Mouse (Mus musculus): Measurements from ENCODE around the gene Arsg.

Arsg gene

DNA sequence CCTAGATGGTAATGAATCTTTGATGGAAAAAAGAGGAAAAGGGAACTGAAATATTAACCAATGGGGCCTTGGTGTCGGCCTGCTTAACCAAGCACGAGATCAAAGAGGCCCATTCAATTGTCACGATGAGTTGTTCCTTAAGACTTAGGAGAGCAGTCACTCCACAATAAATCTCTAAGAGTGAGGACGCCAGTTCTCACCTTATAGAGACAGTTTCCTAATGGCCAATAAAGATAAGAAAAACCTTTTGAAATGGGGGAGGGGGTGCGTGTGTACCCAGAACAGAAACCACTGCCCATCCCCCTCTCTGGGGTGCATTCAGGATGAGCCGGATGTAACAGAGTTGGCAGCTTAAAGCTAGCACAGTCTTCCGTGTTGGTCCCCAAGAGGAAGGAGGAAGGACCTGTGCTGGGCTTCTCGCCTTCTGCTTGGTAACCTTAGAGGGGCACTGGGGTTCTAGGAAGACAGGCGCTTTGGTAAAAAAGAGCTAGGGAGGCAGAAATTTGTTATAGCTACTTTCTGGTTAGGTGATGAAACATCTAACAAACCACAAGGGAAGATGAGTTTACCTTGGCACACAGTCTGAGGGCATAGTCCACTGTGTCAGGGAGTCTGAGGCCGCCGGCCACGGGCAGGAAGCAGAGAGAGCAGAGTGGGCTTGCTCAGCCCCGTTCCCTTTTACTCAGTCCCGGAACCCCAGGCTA, 22.7 kb downstream of the Arsg start:
- no peak for DNase-seq (ENCODE audit: low spot score)

DNA sequence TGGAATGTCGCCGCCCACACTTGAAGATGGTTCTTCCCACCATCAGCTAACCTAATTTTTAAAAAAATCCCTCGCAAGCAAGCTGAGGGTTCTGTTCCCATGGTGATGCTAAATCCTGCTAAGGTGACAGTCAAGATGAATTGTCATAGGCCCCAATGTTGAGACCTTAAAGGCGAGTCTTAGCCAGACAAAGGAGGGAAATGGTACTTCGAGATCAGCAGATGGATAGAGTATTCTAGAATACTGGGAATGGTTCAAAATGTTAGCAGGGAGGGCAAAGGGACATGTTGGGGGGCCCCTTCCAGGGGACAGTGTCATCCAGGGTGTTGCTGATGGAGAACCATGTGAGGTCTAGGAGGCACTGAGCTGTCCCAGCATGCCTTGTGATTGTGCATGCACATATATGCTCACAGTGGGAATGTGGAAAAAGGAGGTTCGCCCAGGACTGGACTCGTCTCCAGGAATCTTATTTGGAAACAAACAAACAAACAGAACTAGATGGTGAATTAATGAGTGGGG, 23.4 kb downstream of the Arsg start:
- DNase-seq (ENCODE audit: low spot score) = no peak

DNA sequence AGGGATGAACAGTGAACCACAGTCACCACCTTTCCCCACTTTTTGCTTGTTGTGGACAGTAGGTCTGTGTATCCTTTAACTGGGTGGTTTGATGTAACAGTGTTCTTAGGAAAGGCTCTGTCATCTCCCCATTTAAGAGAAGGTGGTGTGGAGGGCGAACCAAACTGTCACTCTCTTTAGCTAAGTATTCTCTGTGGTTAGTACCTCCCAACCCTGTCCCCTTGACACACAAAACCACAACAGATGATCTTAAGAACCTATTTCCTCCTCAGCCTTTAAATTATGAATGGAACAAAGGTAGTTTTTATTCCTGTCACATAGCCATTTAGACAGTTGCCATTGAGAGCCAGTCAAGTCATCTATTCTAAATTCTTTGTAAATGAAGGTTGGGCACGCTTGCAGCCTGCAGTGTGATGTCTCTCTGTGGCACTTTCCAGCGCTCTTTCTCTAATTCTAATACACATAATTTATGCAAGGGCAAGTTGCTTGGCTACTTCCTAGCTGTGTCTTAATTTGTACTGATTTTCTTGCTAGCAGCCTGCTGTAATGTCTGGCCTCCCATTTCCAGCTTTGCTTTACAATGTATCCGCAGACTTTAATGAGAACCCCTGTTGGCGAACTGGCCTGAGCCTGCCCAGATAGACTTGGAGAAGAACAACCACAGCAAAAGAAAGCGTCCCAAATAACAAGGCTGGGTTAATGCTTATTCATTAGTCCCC, 24.0 kb downstream of the Arsg start:
- DNase-seq (ENCODE audit: low spot score) = no peak

DNA sequence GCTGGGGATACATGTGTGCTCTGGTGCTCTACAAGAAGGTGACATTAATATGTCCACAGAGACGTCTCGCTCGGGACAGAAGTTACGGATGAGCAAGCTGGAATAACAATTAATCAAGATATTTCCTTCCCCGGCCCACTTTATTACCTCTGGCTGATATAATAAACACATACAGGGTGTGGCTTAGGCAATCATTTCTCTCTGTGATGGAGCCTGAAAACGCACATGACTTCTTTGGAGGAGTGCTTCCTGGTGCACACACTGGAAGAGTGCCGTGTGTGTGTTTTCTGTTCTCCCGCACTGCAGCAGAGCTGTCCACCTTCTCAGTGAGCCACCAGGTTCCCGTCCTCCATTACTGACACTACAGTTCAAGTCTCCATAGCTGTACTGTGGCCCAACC, 24.8 kb downstream of the Arsg start:
- no peak for DNase-seq (ENCODE audit: low spot score)

DNA sequence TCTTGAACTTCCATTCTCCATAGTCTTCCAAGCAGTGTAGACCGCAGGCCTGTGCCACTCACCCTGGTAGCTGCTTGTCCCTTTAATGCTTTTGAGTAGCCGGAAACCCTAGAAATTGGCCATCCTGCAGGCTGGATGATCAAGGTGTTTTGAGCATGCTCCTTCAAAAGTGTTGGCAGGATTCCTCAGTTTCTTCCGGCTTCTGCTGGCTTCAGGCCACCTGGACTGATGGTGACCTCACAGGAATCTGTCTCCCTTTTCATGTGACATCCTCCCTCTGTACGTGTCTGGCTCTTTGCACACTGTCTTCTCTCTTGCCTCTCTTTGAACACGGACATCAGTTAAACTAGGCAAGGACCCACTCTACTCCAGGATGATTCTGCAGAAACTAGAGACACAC, 27.0 kb downstream of the Arsg start:
- DNase-seq (ENCODE audit: low spot score) = no peak

DNA sequence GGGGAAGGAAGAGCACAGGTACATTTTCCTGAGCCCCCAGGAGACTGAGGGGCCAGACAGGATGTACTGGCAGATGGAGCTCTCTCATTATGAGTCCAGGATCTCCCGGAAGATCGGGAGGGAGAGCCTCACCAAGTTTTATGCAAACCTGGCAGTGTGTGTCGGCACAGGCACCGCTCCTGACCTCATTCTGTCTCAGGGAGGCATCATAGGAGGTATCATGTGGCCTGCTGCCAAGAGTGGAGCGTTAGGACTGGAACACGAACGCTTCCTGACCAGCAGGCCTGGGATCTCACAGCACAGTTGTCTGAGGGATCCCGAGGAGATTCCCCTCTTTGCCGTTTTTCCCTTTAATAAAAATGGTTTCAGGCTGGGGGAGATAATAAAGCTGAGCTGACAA, 31.8 kb downstream of the Arsg start:
- no peak for DNase-seq (ENCODE audit: low spot score)

DNA sequence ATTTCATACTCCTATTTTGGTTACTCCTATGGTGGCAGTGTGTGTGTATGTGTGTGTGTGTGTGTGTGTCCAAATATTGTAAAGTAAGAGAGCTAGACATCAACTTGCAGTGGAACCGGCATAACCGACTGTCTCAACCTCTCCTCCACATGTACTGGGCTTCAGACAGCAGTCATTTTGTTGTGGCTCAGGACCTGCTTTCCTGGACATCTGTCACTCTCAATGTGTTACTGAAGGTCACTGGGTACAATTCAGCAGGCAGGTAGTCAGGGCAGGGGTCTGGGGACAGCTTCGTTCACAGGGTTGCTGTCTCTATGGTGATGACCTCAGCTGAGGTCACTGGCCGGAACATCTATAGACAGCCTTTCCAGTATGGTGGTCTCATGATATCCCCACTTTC, 32.6 kb downstream of the Arsg start:
- DNase-seq (ENCODE audit: low spot score) = no peak

DNA sequence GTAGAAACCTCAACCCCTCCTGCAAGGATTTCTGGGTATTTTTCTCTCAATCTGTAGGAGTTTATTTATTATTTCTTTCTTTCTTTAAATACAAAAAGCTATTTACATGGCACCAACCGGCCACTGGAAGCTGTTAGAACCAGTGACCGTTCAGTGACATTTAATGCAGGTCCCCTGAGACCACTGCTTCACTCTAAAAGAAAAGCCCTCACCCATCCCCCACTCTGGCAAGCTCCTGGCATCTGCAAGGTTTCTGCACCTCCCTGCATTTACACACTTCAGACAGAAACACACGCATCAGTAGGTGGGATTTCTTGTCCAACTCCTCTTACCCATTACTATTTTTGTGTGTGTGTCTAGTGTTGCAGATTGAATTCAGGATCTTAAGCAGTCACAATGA, 33.9 kb downstream of the Arsg start:
- DNase-seq (ENCODE audit: low spot score) = no peak

DNA sequence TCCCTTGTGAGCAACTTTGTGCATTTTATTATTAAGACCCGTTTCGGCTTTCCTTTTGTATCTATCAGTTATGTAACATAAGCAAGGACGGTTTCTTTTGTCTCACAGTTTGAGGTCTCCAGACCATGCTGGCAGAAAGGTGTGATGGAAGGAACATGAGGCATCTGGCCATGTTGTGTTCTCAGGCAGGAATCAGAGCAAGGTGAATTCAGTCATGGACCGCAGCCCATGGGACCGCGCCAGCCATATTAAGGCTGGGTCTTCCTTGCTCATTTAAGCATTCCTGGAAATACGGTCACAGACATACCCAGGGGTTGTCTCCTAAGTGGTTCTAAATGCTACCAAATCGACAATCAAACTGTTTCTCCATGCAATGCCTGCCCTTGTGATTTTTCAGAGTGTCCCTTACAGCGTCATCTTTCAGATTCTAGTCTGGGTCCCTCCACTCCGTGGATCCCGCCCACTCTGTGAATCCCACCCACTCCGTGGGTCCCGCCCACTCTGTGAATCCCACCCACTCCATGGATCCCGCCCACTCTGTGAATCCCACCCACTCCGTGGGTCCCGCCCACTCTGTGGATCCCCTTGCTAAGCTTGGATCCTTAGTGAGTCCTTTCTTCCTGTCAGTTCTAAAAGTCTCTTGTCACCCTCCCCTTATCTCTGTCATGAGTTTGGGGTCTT, 40.0 kb downstream of the Arsg start:
- no peak for DNase-seq (ENCODE audit: low spot score)

DNA sequence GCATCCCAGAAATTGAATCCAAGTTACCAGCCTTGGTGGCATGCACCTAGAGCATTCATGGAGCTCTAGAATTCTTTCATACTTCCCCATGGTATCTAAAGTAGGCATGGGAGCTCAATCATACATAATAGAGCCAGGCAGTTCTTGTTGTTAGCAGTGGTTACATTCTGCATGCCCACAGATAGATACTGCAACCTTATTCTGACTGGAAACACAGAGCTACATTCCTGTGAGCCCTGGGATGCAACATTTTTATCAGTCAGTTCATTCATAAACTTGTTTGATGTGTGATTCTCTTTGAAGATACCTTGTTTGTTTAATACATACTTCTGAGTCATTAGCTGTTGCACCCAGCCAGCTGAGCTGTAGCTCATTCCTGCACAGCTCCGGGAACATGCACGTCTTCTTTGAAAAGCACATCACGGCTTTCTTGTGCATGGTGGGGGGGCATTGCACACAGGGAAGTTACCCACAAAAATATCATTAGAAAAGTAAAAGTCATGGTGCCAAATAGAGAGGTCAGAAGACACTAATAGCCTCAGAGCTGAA, 41.0 kb downstream of the Arsg start:
- no peak for DNase-seq (ENCODE audit: low spot score)

DNA sequence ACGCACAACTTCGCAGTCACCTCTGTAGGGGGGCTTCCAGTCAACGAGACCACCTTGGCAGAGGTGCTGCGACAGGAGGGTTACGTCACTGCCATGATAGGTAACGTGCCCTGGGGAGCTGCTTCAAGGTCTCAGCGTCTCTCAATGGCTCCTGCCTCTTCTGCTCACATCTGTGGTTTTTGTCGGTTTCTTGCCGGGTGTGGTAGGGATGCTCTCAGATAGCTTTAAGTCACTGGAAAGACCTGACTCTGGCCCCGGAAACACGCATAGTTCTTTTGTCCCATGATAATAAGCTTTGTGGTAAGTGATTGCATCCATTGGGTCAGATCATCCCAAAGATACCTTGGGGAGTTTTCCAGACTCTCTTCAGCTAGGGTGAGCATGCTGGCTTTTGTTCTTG, 44.2 kb downstream of the Arsg start:
- DNase-seq (ENCODE audit: low spot score) = no peak

DNA sequence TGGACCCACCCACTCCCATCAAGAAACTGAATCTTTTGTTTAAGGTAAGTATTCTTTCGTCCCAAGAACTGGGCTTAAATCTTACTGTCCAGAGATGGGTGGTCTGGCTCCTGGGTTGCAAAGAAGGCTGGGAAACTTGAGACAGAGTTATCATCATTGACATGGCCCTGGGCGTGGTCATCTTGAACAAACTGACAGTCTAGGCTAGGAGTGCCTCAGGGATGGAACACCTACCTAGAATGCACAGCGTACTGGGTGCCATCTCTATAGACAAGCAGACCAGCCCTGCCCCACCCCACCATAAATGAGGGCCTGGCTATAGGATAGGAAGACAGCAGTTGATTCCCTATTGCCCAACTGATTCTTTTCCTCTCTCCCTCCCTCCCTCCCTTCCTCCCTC, 44.6 kb downstream of the Arsg start:
- no peak for DNase-seq (ENCODE audit: low spot score)

DNA sequence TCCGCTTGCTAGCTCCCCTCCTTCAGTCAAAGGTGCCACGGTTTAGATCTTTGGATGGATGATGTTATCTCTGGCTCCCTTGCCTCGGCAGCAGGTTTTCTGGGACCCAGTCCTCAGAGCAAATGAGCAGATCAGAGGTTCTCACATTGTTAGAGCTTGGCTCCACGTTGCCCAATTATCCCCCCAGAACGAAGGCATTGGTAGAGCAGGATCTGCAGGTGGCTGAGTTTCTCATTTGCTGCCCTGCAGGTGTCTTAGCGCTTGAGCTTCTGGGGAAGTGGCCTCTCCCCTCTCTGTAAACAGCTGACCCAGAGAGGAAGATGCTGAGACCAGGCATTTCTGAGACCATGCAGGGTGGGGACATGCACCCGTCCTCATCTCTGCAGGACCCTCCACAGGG, 47.8 kb downstream of the Arsg start:
- no peak for DNase-seq (ENCODE audit: low spot score)

DNA sequence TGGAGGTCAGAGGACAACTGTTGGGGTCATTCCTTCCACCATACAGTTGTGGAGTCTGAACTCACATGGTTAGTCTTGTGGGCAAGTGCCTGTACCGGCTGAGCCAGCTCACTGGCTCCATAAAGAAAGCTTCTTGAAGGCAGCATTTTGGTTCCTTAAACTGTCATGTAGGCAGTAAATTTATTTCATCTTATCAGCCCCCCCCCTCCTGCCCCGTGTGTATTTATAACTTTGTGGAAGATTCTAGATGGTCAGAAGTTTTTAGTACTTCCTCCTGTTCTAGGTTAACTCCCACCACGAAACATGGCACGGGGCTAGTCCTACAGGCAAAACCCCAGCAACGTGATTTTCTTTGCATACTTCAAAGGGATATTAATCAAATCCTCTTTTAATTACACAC, 51.7 kb downstream of the Arsg start:
- DNase-seq (ENCODE audit: low spot score) = no peak

DNA sequence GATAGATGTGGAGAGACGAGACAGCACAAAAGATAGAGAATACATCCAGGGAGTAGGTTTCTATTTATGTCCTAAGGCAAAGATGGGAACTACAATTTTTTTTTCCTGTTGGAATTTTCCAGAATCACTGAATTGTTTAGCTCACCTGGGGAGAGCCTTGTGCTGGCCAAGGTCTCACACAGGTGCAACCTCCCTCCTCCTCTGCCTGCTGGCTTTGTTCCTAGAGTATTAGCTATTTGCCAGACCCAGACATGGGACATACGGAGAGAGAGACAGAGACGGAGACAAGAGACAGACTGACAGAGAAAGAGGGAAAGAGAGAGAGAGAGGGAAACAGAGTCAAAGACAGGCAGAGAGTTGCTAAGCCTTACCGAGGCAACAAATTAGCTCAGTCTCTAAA, 52.4 kb downstream of the Arsg start:
- no peak for DNase-seq (ENCODE audit: low spot score)

DNA sequence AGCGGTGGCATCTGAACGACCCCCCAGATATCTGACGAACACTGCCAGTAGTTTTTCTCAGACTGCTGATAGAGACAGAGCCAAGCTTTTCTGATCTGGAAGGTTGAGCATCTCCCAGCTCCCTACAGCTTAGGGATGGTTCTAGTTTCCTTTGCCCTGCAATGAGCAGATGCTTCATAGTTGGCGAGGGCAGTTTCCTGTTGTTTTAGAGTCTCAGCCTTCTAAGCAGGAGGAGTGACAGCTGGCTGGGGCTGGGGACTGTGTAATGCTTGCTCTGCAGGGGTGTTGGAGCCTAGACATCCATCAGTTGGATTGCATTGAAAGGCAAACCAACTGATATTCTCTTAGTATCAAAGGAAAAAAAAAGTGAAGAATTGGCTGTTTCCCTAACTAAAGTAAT, 56.9 kb downstream of the Arsg start:
- DNase-seq (ENCODE audit: low spot score) = no peak

DNA sequence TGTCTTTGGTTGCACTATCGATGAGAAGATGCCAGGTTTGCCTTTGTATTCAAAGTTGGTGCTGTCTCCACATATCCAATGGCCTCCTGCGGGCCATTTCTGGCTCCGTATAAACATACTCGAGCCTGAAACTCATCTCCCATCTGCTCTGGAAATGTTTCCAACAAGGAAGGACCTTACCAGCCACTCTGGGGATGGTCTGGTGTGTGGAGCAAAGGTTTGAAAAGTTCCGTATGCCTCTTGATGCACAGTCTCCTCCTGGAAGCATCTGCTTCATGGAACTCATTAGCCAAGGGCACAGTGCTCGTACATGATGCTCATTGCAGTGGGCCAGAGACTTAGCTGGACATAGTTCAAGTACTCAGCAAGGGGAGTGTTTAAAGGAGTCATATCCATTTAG, 62.8 kb downstream of the Arsg start:
- DNase-seq (ENCODE audit: low spot score) = no peak

DNA sequence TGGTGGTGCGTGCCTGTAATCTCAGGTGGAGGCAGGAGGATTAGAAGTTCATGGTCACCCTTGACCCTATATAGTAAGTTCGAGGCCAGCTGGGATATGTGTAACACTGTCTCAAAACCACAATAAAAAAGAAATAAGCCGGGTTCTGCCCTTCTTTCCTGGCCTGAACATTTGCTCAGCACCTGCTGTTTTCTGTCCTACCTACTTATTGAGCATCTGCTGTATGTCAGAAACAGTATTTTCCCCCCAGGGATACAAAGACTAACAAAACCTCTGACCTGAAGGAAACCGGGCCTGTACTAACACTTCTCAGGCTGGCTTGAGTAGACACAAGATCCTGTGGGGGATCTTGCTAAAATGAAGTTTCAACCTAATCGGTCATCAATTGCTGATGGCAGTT, 63.8 kb downstream of the Arsg start:
- no peak for DNase-seq (ENCODE audit: low spot score)

DNA sequence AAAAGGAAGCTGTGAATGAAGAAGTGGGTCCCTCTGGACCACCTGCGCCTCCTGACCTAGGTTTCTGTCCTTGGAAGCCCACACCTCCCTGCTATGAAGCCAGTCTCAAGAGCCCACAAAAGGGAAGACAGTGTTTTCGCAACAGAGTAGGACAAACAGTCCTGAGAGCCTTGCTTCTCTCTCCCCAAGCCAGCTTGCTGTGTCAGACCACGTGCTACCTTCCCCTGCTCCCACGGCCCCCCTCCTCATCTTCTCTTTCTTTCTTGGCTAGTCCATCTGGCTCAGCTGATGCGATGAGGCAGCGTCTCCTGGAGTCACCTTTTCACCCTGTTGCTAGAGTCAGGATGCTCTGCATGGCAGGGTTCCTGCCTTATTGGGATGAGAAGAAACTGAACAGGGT, 66.1 kb downstream of the Arsg start:
- DNase-seq (ENCODE audit: low spot score) = no peak

DNA sequence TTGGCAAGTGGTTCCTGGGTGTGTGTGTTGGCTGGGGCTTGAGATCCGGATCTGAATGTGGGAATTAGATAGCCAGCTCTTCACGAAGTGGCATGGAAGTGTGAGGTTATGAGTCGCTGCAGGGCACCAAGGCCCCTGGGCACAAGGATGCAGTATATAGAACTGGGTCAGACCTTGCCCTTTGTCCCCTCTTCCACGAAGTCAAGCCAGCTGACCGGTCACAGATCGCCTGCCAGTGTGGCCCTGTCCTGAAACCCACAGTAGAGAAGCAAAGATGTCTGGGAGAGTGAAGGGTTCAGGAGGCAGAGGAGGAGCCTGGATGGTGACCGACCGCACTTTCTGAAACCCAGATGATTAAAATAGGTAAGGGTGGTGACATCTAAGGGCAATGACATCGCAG, 70.3 kb downstream of the Arsg start:
- no peak for DNase-seq (ENCODE audit: low spot score)

DNA sequence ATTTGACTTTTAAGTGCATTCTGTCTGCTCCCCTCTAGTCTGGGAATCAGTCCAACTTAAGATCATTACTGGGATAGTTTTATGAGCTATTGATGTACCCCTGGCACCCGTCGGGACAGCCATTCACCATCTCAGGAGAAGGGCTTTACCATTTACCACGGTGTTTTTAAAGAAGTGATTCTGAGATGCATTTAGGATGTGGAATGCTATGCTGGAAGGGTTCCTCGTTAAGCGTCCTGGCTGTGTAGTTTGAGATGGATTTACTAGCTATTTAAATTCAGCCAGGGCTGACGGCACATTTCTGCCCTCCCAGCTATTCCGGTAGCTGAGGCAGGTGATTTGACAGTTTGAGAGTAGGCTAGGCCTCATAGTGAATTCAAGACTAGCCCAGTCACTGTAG, 71.3 kb downstream of the Arsg start:
- no peak for DNase-seq (ENCODE audit: low spot score)

DNA sequence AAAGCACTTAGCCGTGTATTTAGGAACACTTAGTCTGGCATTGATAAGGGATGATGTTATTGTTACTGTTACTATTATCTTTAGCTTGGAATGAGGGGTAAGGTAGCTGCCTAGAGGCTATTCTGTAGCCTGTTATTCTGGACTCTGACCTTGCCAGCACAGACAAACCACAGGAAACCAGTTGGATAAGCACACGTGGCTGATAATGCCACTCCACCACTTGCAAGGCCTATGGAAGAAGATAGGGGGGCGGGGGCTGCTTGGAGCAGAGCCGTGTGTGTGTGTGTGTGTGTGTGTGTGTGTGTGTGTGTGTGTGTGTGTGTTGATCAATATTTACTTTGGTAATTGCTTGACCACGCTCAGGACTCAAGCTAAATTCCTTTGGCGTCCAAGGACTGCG, 72.1 kb downstream of the Arsg start:
- no peak for DNase-seq (ENCODE audit: low spot score)

DNA sequence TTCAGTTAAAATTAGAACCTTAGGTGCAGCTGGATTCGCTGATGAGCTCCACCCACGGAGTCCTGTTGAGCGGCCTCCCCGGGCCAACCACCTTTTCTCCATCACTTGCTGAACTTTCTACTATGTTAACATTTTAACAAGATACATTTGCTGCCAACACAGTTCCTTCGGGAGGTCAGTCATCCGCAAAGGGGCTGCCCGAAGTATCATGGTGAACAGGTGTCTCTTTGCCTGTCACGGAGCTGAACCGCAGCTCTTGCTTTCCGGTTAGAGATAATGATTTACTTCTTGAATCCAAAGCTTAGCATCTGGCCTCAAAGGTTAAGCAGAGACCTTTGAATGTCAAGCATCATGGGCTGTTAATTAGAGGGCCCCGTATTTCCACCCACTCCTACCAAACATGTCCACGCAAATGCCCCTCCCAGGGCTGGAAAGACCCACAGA, 72.5 kb downstream of the Arsg start:
- DNase-seq (ENCODE audit: low spot score) = no peak
